Mouse (Mus musculus): ENCODE results near the gene Il6st.

Il6st gene

DNA sequence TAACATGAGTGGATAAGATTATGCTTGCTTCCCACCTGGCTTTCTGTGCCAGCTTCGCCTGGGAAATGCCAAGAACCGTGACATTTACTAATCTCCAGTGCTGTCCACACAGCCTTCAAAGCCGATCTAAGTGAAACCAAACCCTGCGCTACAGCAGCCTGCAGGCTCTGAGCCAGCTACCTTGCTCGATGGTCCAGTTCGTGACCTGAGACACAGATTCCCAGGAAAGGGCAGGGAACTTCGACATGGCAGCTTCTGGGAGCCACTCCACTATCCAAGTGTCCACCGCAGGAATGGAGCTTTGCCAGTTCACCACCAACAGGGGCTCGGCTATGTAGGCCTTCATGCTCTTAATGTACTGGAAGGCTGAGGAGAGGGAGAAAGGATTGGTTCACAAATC, 69.7 kb downstream of the Il6st start:
- DNase-seq = no peak

DNA sequence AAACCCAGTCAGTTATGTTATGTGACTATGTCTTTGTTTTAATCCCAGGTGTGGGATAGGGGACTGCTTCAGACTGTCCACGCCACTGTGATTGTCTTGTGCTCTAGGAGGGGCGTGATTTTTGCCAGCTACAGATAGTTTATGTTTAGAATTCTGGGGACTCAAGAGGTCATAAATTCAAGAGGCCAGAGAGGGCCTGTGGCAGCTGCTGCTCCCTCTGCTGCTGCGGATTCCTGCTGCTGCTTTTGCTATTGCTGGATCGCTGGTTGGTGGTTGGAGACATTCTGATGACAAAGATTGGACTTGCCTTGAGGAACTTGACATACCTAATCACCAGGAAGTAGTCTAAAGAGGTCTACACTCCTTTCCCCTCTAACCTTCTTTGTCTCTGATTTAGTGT, 72.7 kb downstream of the Il6st start:
- DNase-seq = no peak

DNA sequence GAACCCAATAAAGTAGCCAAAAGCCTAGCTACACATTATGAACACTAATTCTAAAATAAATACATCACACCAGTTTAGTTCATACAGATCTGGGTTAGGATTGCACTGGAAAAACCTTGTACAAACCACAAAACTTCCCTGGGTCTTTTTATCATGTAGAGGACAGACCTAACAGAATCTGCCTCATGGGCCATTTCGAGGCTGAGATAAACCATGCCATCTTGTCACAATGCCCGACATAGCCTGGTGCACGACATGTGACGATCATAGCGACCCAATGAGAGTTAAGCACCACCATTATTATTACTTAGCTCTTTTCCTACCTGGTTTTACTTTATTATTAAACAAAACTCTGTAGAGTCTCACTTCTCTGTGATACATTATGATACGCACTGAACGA, 73.2 kb downstream of the Il6st start:
- DNase-seq = no peak

DNA sequence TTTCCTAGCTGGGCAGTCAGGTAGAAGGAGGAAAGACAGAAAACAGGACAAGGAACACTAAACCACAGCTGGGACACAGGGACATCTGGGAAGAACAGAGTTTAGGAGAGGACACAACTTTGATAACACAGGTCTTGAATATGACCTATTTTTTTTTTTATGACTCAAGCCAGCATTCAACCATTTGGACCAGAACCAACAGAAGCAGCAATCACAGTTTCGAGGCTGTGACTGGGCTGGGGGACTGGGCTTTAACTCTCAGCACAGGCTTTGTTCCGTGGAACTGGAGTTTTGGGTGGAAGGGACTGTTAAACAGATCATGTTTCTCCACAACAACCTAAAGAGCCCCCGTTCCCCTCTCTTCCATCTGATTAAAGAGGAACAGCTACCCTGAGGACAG, 76.7 kb downstream of the Il6st start:
- DNase-seq = no peak

DNA sequence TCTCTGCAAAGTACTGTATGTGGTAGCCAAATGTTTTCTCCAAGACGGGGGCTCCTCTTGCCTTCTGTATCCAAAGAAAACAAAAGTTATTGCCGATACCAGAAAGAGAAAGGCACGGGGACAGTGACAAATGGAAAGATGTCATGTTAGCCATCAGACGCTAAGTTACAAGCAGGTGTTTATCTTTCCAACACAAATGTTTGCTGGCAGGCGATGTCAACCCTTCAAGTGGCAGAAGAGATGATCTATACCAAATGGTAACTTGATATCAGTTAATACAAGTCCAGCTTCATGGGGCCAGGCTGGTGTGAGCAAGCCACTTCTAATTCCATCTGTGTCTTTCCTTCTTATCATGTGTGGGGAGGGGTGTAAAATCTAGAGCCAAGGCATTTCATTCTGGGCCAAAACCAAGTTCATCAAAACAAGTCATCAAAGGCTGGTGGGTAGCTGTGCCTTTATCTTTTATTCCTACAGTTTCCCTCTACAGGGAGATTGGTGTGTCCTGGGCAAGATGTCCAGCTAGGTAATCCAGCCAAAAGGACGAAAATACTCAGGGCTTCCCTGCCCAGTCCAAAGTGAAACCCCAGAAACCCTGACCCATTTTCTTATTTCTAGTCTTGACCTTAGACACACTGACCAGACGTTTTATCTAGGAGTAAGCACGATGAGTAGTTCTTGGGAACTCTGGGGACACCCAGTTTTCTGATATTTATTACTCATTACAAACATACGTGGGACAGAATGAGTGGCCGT, 77.5 kb downstream of the Il6st start:
- no peak for DNase-seq

DNA sequence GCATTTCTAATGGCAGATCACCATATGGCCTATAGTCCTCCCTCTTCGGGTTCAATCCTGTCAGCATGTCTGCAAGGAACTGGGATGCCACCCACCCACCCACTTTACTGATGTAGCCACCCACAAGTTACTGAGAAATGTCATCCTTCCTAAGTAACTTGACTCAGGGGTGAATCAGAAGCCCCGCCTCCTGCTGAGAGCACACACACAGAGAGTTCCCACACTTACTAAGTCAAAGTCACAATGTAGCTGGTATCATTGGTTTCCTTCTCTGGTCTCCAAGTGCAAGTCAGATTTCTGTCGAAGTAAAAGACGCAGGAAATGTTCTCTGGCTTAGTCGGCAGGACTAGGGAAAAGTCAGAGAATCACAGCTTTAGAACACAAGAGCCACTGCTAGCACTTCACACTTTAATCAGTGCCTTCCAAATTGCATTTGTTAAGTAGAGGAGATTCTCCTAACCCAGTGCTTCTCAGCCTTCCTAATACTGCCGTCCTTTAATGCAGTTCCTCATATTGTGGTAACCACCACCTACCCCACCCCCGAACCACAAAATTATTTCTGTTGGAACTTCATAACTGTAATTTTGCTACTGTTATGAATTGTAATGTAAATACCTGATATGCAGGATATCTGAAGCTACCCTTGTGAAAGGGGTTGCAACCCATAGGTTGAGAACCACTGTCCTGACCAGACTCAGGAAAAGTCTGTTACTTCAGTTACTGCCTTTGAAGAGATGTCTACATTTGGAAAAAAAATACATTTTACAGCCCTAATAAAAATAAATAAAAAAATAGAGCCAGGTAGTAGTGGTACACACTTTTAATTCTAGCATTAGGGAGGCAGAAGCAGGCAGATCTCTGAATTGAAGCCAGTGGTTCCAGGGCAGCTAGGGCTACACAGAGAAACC, 88.0 kb downstream of the Il6st start:
- DNase-seq = peak; percentile 2

DNA sequence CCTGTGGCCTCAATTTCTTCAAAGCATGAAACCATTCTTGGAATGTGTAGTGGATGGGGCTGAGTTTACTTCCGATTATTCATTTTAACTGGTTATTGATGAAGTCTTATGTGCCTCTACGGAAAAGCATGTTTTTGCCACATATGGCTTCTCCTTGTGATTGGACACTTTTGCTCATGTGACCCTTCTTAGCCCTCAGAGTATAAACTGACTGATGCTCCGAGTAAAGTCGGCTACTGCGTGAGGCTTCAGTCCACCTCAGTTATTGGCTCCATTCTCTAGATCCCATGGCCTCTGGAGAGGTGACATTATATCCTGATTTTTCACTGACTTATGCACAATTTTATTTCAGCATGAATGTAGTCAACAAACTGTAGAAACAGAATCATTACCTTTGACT, 89.4 kb downstream of the Il6st start:
- no peak for DNase-seq

DNA sequence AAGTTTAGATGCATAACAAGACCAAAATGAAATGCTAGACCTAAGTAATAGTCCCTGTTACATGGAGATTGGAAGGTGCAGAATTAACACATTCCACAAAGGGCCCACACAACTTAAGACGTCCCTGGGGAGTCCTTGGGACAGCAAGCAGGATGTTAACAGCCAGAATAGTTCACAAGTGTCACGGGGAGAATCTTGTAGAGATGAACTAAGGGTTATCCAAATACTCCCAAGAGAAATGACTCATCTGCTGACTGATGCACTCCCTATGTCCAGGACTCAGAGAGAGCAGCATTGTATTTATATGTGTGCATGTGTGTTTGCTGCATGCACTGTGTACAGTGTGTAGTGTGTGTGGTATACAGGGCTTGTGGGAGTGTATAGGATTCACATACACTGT, 92.6 kb downstream of the Il6st start:
- DNase-seq = no peak
